Mouse (Mus musculus): ENCODE data around the gene Adamts20.

The Adamts20 gene

DNA sequence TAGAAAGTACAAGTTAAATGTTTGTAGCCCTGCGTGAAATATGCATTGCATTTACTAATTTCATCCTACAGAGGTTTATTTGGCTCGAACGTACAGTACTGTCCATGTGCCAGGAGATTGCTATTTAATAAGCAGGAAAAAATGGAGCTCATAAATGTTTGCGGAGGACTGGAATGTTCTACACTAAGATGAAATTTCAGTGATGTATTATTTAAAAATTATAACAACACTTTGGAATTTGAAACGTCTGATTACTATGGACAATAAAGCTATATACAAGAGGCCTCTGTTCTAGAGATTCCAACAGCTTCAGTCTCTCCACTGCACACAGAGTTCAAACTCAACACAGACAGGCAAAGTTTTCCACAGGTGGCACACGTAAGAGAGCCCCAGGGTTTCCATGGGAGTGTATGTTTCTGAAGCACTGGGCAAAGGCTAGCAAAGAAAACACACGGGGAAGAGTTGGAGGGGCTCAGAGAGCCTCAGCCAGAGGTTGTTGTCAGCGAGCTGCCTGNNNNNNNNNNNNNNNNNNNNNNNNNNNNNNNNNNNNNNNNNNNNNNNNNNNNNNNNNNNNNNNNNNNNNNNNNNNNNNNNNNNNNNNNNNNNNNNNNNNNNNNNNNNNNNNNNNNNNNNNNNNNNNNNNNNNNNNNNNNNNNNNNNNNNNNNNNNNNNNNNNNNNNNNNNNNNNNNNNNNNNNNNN, 20.6 kb downstream of the Adamts20 start:
- DNase-seq (ENCODE audit: low read depth, low spot score): no peak

DNA sequence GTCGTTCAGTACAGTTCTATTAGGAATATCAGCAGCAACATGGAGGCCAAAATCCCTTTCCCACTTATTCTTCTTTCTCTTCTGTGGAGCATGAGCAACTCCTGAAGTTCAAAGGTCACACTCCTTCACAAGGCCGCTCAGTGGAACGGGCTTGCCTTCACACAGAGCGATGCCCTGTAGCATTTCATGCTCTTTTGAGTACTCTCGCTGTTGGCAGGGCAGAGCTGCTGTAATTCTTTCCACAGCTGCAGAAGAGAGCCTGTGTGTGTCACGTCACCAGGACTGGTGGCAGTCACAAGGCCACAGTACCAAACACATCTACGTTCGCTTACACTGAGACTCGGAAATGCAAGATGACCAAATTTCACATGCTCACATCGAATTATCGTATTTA, 21.2 kb downstream of the Adamts20 start:
- DNase-seq (ENCODE audit: low read depth, low spot score): no peak

GRCm38 (mm10) chr15:94443025-94443424, 22.2 kb downstream of the Adamts20 start:
- no peak for DNase-seq (ENCODE audit: low read depth, low spot score)

- DNase-seq (ENCODE audit: low read depth, low spot score): no peak
Observed at GRCm38 (mm10) chr15:94435532-94435931, 29.7 kb downstream of the Adamts20 start.

DNA sequence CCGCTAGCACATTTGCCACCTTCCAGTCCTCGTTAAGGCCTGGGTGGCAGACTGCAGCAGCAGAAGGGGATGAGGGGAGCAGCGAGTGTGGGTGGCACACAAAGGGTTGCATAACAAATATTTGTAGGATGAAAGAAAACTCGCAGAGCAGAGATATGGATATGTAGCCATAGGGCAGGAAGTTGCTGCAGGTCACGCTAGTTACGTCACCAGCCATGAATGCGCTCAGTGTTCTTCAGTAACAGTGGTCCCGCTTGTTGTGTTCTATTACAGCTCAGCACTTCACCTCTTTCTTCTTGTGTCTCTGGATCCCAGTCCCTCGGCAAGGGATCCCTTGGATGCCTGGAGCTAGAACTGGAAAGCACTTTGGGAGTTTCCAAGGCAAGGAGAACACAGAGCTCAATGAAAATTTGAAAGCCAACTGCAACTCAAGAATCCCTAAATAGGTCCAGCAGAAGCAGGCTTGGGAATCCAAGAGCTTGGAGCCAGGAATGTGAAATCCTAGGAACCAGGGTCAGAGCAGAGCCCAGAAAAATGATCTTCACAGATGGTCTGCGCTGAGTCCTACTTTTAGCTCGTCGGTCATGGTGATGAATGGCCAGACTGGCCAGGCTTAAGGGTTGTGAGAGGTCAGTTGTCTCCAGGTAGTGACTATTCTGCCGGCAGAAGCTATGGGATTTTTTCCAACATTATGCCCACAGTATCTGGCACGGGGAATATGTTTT, 34.4 kb downstream of the Adamts20 start:
- DNase-seq (ENCODE audit: low read depth, low spot score): no peak

DNA sequence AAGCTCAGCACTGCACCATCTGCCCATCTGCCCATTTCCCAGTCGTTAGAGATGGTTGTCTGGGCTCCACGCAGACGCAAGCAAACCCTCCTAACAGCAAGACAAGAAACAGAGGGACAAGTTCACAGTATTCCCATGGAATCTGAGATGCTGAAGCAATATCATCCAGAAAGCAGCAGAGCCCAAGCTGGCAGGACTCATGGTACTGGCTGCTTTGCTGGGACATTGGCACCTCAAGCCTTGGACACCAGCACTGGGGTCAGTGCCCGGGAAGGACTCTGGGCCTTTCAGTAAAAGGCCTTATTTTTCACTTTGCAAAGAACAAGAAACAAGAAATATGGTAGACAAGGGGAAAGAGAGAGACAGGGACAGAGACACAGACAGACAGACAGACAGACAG, 36.5 kb downstream of the Adamts20 start:
- no peak for DNase-seq (ENCODE audit: low read depth, low spot score)

DNA sequence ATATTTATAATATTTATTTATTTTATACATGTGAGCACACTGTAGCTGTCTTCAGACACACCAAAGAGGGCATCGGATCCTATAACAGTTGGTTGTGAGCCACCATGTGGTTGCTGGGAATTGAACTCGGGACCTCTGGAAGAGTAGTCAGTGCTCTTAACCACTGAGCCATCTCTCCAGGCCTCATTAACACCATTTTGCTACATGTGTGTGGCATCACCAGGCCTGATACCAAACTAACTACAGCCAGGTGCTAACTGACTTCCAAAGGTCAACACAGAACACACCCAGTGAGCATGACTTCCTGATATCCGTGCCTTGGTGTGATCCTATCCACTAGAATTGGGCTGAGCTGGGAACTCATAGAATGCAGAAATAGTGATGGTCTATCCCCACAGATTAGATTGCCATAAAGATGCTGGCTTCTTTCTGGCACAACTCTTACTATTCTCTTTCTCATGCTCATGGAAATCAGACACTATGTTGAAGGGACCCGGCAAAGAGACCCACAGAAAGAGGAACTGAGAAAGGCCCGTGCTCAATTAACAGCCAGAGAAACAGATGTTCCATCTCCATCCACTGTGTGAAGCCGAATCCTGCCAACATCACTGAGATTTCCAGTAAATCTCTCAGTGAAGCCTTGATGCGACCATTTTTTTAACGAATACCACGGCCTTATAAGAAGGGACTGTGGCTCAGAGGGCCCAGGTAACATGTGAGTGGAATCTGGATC, 37.6 kb downstream of the Adamts20 start:
- DNase-seq (ENCODE audit: low read depth, low spot score): no peak

DNA sequence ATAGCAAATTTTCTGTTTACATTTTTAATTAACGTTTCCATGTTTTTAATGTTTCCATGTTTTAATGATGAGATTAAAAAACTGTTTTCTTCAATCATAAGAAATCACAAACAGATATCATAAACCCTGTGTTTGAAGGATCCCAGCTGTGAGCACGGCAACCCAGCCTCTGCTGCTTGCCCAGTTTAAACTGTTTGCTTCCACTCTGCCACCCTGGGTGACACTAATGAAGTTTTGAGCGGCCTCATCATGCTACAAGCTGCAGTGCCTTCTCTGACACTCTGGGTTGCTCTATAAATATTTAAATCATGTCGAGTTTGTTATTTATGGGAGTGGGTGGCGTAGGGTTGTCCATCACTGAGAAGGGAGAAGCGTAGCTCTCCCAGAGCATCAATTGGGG, 44.7 kb downstream of the Adamts20 start:
- no peak for DNase-seq (ENCODE audit: low read depth, low spot score)

- DNase-seq (ENCODE audit: low read depth, low spot score): no peak
Observed at GRCm38 (mm10) chr15:94419167-94419566, 46.1 kb downstream of the Adamts20 start.

DNA sequence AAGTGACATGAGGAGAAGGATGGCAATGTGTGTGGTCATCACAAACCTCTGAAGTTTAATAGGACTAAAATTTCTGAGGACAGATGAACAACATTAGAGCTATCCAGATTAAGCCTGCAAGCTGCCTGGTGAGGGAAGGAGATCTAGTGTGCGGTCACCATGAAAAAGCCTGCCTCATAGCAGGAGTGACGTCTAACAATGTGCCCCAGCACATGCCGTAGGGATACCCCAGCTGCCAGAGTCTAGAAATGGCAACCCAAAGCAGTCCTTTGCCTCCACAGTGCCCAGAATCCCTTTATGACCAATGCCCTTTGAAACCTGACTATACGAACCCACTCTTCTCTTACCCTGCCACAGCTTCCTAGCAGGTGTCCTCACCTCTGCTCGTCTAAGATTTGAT, 46.8 kb downstream of the Adamts20 start:
- no peak for DNase-seq (ENCODE audit: low read depth, low spot score)

- no peak for DNase-seq (ENCODE audit: low read depth, low spot score)
Observed at GRCm38 (mm10) chr15:94417216-94418155, 47.7 kb downstream of the Adamts20 start.

- no peak for DNase-seq (ENCODE audit: low read depth, low spot score)
Observed at GRCm38 (mm10) chr15:94409832-94410231, 55.4 kb downstream of the Adamts20 start.

DNA sequence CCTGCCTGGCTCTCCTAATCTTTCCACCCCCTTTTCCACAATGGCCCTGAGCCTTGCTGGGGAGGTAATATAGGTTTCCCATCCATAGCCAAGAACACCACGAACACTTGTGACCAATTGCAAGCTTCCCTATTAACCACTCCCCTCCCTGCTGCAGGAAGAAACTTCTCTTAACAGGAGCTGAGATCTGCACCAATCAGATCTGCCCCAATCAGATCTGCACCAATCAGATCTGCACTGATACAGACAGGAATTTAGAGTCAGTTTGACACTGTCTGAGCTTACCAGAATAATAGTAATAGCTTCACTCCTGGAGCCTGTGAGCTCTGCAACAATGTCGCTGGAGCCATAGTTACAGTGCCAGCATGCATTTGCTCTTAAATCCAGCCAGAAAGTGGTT, 58.9 kb downstream of the Adamts20 start:
- peak; percentile 18 for DNase-seq (ENCODE audit: low read depth, low spot score)

DNA sequence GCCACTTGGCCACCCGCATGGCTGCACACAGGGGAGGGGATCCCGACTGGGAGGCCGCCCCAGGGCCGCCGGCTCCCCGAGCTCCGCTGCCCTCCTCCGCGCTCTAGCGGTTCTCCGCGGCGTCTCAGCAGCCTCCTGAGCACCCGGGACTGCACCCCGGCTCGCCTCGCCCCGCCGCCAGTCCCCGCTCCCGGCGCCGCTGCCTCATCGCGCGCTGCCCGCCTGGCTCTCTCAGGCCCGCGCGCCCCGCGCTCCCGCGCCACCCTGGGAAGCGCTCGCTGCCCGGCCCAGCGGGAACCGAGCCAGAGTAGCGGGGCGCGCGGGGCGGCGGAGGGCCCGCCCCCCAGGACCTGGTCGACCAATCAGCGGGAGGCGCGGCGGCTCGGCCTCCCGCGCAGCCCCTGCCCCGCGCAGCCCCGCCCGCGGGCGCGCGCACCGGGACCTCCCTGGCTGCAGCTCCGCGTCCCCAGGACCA, 61.1 kb downstream of the Adamts20 start:
- DNase-seq (ENCODE audit: low read depth, low spot score): peak; percentile 39

GRCm38 (mm10) chr15:94403461-94404070, 61.7 kb downstream of the Adamts20 start:
- peak; percentile 5 for DNase-seq (ENCODE audit: low read depth, low spot score)

DNA sequence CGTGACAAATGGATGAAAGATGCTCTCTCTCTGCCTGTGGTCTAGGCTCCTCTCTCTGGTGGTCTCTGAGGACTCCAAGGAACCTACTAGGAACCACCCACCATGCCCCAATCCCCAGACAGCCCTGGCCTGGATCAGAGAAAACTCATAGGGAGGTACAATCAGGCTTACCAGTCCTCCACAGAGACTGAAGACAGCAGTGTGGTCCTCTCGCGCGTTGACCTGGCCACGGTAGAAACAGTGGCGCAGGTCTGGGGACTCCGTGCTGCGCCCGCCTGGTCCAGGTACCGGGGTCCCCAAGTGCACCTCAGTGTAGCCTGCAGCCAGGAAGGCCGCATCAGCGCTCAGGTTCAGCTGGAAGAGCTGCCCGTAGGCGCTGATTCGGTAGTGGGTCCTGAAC, 62.2 kb downstream of the Adamts20 start:
- no peak for DNase-seq (ENCODE audit: low read depth, low spot score)

DNA sequence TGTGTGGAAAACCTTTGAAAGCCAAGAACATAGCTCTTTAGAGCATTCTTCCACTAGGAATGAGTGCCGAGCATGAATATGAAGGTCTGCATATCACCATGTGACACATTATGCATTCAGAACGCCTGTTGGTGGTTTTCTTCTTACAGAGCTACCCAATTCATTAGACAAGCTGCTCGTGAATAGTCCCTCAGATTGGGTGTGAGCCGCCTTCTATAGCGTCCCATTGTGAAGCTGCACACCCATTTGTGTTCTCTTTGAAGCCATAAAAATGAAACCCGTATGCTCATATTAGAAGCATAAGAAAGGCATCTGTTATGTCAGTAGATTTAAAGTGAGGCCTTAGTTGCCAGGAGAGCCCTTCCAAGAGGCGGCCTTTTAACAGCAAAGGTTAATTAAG, 72.5 kb downstream of the Adamts20 start:
- DNase-seq (ENCODE audit: low read depth, low spot score): no peak

DNA sequence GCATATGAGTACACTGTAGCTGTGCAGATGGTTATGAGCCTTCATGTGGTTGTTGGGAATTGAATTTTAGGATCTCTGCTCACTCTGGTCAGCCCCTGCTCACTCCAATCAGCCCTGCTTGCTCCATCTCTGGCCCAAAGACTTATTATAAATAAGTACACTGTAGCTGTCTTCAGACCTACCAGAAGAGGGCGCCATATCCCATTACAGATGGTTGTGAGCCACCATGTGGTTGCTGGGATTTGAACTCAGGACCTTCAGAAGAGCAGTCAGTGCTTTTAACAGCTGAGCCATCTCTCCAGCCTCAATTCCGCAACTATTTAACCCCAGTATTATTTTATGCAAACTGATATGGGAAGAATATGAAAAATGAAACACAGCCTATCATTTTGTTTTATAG, 75.1 kb downstream of the Adamts20 start:
- DNase-seq (ENCODE audit: low read depth, low spot score): peak; percentile 29

DNA sequence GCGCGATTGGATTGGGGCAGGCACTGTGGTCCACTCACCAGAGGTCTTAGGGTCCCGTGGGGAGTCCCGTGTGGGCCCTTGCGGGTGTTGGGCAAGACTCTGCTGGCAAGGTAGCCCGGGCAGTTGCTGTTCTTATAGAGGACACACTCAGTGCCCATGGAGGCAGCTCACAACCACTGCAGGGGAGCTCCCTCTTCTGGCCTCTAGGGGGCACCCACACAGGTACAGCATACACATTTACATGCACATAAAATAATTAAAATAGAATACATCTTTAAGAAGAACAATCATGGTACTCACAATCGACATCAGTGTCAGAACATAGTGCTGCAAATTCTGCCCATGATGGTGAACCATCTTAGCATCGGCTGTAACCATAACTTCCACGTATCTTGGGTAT, 85.8 kb downstream of the Adamts20 start:
- peak; percentile 55 for DNase-seq (ENCODE audit: low read depth, low spot score)

GRCm38 (mm10) chr15:94372548-94372947, 92.7 kb downstream of the Adamts20 start:
- DNase-seq (ENCODE audit: low read depth, low spot score): peak; percentile 16

DNA sequence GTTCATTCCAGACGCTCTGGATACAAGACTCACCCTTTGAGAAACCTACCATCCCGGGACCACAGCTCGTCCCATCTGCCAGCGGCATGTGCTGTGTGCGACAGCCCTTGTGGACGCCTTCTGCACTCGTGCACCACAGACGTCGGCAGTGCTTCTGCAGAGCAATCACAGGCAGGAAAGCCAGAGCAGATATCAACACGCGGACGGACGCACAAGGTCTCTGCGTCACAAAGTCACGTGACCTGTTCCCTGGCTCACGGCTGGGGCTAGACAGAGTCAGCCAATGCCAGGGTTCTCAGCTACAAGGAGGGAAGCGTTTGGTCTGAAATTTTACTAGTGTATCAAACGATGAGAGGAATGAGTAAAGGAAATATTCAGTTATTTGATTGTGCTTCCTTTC, 116.2 kb downstream of the Adamts20 start:
- peak; percentile 13 for DNase-seq (ENCODE audit: low read depth, low spot score)

All from ES-CJ7 (cell line).